Mouse (Mus musculus) heart, postnatal 0 days (tissue): ENCODE data around the gene Plekhm1.

Source experiments
- CTCF ChIP-seq: IDR thresholded peaks from 2 replicates; pipeline ENCODE4 v1.5.1; 2016; ENCODE audit warnings: antibody characterized with exemption, control low read depth, low read depth
- EP300 ChIP-seq: IDR thresholded peaks from 2 replicates; pipeline ENCODE4 v1.6.1; 2016; ENCODE audit warnings: antibody characterized with exemption, low read depth

GRCm38 (mm10) chr11:103346236-103346635, 66.3 kb downstream of the Plekhm1 start:
- no peak for TF ChIP-seq CTCF
- no peak for TF ChIP-seq EP300
